8 mouse cellular contexts compared by ENCODE assay signal in genomic region chr15:98771813-98772425, GRCm38 (mm10). TPM values are rescaled to one million over a fixed set of nuclear protein-coding genes. Genes with fewer than 3 reads are reported as not detected.
DNase-seq lines count a peak whose midpoint lies in the region; ATAC-seq lines count a peak whose summit lies in the region.

No protein-coding gene starts in this region.

- peak overlapping the region; percentile 46 for H3K4me3 ChIP-seq in liver, embryonic 11.5 days (ENCODE audit: low read depth, low read length)
- H3K4me3 ChIP-seq in neural tube, embryonic 12.5 days: no peak overlapping the region

- peak overlapping the region; percentile 70 for H3K4me2 ChIP-seq in liver, embryonic 11.5 days
- H3K4me2 ChIP-seq in neural tube, embryonic 12.5 days (replicated peaks): peak overlapping the region; percentile 50

- ATAC-seq in liver, embryonic 11.5 days (replicated peaks; ENCODE audit: low FRiP score): no peak
- ATAC-seq in common myeloid progenitor, adult 5-6 weeks (replicated peaks; ENCODE audit: low read depth, poor library complexity, severe bottlenecking): peak; percentile 3; the same call in 1 of the 2 replicates
- peak; percentile 29 for ATAC-seq in inflammation-experienced regulatory T-cells, adult 6 months
- ATAC-seq in neural tube, embryonic 12.5 days (ENCODE audit: low FRiP score, low read depth): no peak
- ATAC-seq in monocyte, adult 5-6 weeks (replicated peaks; ENCODE audit: insufficient number of reproducible peaks, low FRiP score, low TSS enrichment, poor library complexity, severe bottlenecking): no peak

- peaks cover 27% of the 10 kb centered on the region for H3K4me1 ChIP-seq in liver, embryonic 11.5 days (replicated peaks; ENCODE audit: control insufficient read depth, insufficient read depth, low read length)
- H3K4me1 ChIP-seq in neural tube, embryonic 12.5 days: peaks cover 23% of the 10 kb centered on the region

- WGBS in liver, embryonic 11.5 days: 6% methylated on average over 12 of the region's 12 CpGs
- 2% methylated on average over 12 of the region's 12 CpGs for WGBS in neural tube, embryonic 12.5 days

- no peaks in the 10 kb centered on the region for H3K9me3 ChIP-seq in liver, embryonic 11.5 days (ENCODE audit: control insufficient read depth, low read length)
- H3K9me3 ChIP-seq in neural tube, embryonic 12.5 days: no peaks in the 10 kb centered on the region

- peaks cover 78% of the 10 kb centered on the region for H3K27me3 ChIP-seq in liver, embryonic 11.5 days (replicated peaks; ENCODE audit: control insufficient read depth, insufficient read depth, low read length)
- H3K27me3 ChIP-seq in neural tube, embryonic 12.5 days (replicated peaks): peaks cover 89% of the 10 kb centered on the region

- intact Hi-C loops in left cerebral cortex, postnatal 4 days (cut with DNase I): no loop called here

- no peak for DNase-seq in liver, embryonic 11.5 days (ENCODE audit: low spot score)
- no peak for DNase-seq in liver
- DNase-seq in urinary bladder, postnatal 25 days (ENCODE audit: low spot score): no peak
- DNase-seq in left cerebral cortex, postnatal 4 days: no peak

- no peaks in the 10 kb centered on the region for H3K36me3 ChIP-seq in liver, embryonic 11.5 days (ENCODE audit: control insufficient read depth, insufficient read depth, low read length)
- no peaks in the 10 kb centered on the region for H3K36me3 ChIP-seq in neural tube, embryonic 12.5 days

- H3K9ac ChIP-seq in liver, embryonic 11.5 days (ENCODE audit: low read depth, low read length): no peak overlapping the region
- H3K9ac ChIP-seq in neural tube, embryonic 12.5 days: no peak overlapping the region

- H3K27ac ChIP-seq in liver, embryonic 11.5 days (ENCODE audit: low read depth, low read length): no peak overlapping the region
- no peak overlapping the region for H3K27ac ChIP-seq in neural tube, embryonic 12.5 days

RNA-seq across cellular contexts. Expression of gene Wnt10b, which starts 6.0 kb away (rescaled TPM):
- polyA plus RNA-seq in liver, embryonic 11.5 days (2014; fragmentation: Nextera tagmentation; extraction: Ambion mirVana): not detected in 2 replicates
- 0.64 TPM in 1 of 2 replicates, not detected in the other for total RNA-seq in common myeloid progenitor, adult 5-6 weeks (2017)
- polyA plus RNA-seq in inflammation-experienced regulatory T-cells, adult 6 months (2017; shearing (Covaris generic)): under 1 TPM in 1 of 3 experiments, not detected in 2; 0.15 TPM
- 0.26 and 0.53 TPM in 2 replicates for polyA plus RNA-seq in neural tube, embryonic 12.5 days (2016; fragmentation: Nextera tagmentation; extraction: Ambion mirVana)
- not detected in 3 replicates for total RNA-seq in monocyte, adult 5-6 weeks (2017)
- under 1 TPM; 0.36 to 0.40 TPM for total RNA-seq in left cerebral cortex, postnatal 4 days (2021)

RNA-seq across cellular contexts. Expression of gene Arf3, which starts 8.9 kb away (rescaled TPM):
- polyA plus RNA-seq in liver, embryonic 11.5 days (2014; fragmentation: Nextera tagmentation; extraction: Ambion mirVana): 25.3 and 25.8 TPM in 2 replicates
- total RNA-seq in common myeloid progenitor, adult 5-6 weeks (2017): 27.0 and 32.8 TPM in 2 replicates
- polyA plus RNA-seq in inflammation-experienced regulatory T-cells, adult 6 months (2017; shearing (Covaris generic)): 10 to 100 TPM; 35.5 to 38.0 (median 37.8) TPM
- polyA plus RNA-seq in neural tube, embryonic 12.5 days (2016; fragmentation: Nextera tagmentation; extraction: Ambion mirVana): 69.7 and 77.4 TPM in 2 replicates
- 27.4 to 48.6 TPM (median 30.8 TPM) in 3 replicates for total RNA-seq in monocyte, adult 5-6 weeks (2017)
- 100 to 1,000 TPM; 318 to 348 TPM for total RNA-seq in left cerebral cortex, postnatal 4 days (2021)

RNA-seq across cellular contexts. Expression of gene Wnt1, which starts 17.7 kb away (rescaled TPM):
- not detected in 2 replicates for polyA plus RNA-seq in liver, embryonic 11.5 days (2014; fragmentation: Nextera tagmentation; extraction: Ambion mirVana)
- not detected in 2 replicates for total RNA-seq in common myeloid progenitor, adult 5-6 weeks (2017)
- under 1 TPM in 1 of 3 experiments, not detected in 2; 0.15 TPM for polyA plus RNA-seq in inflammation-experienced regulatory T-cells, adult 6 months (2017; shearing (Covaris generic))
- 7.5 and 12.3 TPM in 2 replicates for polyA plus RNA-seq in neural tube, embryonic 12.5 days (2016; fragmentation: Nextera tagmentation; extraction: Ambion mirVana)
- not detected in 3 replicates for total RNA-seq in monocyte, adult 5-6 weeks (2017)
- total RNA-seq in left cerebral cortex, postnatal 4 days (2021): not detected

RNA-seq across cellular contexts. Expression of gene Ddn, which starts 37.4 kb away (rescaled TPM):
- 0.12 and 0.16 TPM in 2 replicates for polyA plus RNA-seq in liver, embryonic 11.5 days (2014; fragmentation: Nextera tagmentation; extraction: Ambion mirVana)
- 0.23 TPM in 1 of 2 replicates, not detected in the other for total RNA-seq in common myeloid progenitor, adult 5-6 weeks (2017)
- polyA plus RNA-seq in inflammation-experienced regulatory T-cells, adult 6 months (2017; shearing (Covaris generic)): not detected
- polyA plus RNA-seq in neural tube, embryonic 12.5 days (2016; fragmentation: Nextera tagmentation; extraction: Ambion mirVana): 0.47 and 0.82 TPM in 2 replicates
- not detected in 3 replicates for total RNA-seq in monocyte, adult 5-6 weeks (2017)
- total RNA-seq in left cerebral cortex, postnatal 4 days (2021): 100 to 1,000 TPM; 113 to 118 TPM

RNA-seq across cellular contexts. Expression of gene Fkbp11, which starts 43.9 kb away (rescaled TPM):
- 101 and 105 TPM in 2 replicates for polyA plus RNA-seq in liver, embryonic 11.5 days (2014; fragmentation: Nextera tagmentation; extraction: Ambion mirVana)
- total RNA-seq in common myeloid progenitor, adult 5-6 weeks (2017): 16.9 and 21.6 TPM in 2 replicates
- 1 to 10 TPM in 1 of 3 experiments, under 1 TPM in 1, not detected in 1; 0.62 to 1.7 TPM for polyA plus RNA-seq in inflammation-experienced regulatory T-cells, adult 6 months (2017; shearing (Covaris generic))
- polyA plus RNA-seq in neural tube, embryonic 12.5 days (2016; fragmentation: Nextera tagmentation; extraction: Ambion mirVana): 7.7 and 8.9 TPM in 2 replicates
- 0.11 to 2.2 TPM in 2 of 3 replicates, not detected in the other for total RNA-seq in monocyte, adult 5-6 weeks (2017)
- total RNA-seq in left cerebral cortex, postnatal 4 days (2021): 1 to 10 TPM; 2.7 to 3.5 TPM

Comparison
In these comparisons a context has a peak if more than half of its experiments do, and no peak if none do; other contexts are left out.
1. ATAC-seq: peak in common myeloid progenitor, adult 5-6 weeks (single experiment) and inflammation-experienced regulatory T-cells, adult 6 months (single experiment); none in liver, embryonic 11.5 days (single experiment), neural tube, embryonic 12.5 days (single experiment) and monocyte, adult 5-6 weeks (single experiment).